Mouse (Mus musculus) CH12.LX (cell line): Measurements from ENCODE around the gene Ripk1.

Experiments
- CTCF ChIP-seq, 2 experiments: IDR thresholded peaks in 1 of 2; conservative IDR thresholded peaks in 1 of 2; 2 replicates each; pipeline ENCODE4 v1.5.1; 2011 to 2012; ENCODE audit warnings: low read depth in 2 of 2, low read length in 2 of 2, improper control_type of control experiment in 1 of 2, inconsistent platforms in 1 of 2, mild to moderate bottlenecking in 1 of 2, moderate library complexity in 1 of 2
- EP300 ChIP-seq: IDR thresholded peaks from 2 replicates; pipeline ENCODE4 v1.6.1; 2011; ENCODE audit warnings: low read length, improper control_type of control experiment
- ETS1 ChIP-seq: conservative IDR thresholded peaks from 2 replicates; pipeline ENCODE4 v1.6.1; 2012; ENCODE audit warnings: low read depth, mild to moderate bottlenecking, inconsistent platforms, low read length, improper control_type of control experiment, moderate library complexity
- POLR2A ChIP-seq: IDR thresholded peaks from 2 replicates; pipeline ENCODE4 v1.6.1; 2011; ENCODE audit warnings: low read depth, mild to moderate bottlenecking, improper control_type of control experiment, low read length
- RAD21 ChIP-seq: IDR thresholded peaks from 2 replicates; pipeline ENCODE4 v1.6.1; 2011; ENCODE audit warnings: low read depth, mild to moderate bottlenecking, low read length, improper control_type of control experiment, moderate library complexity
- SMC3 ChIP-seq: IDR thresholded peaks from 2 replicates; pipeline ENCODE4 v1.6.1; 2011; ENCODE audit warnings: low read depth, low read length, improper control_type of control experiment

- TF ChIP-seq SMC3 (no peak), EP300 (no peak), POLR2A (no peak), CTCF (conservative IDR thresholded peaks at IDR 0.05 in 1 of 2, IDR thresholded peaks at IDR 0.05 in 1 of 2; ENCODE audit: low read depth in 2 of 2, low read length in 2 of 2) (no peak), RAD21 (no peak), ETS1 (no peak)
These were observed 16.4 kb downstream of the Ripk1 start for GRCm38 (mm10) chr13:34018521-34018920.
